Mouse (Mus musculus): ENCODE results near the gene Nfic.
"Not testable (repeated sequence)": the region's sequence is repeated elsewhere in the genome, so short reads cannot be mapped to it uniquely, and the experiment has no call there.

The Nfic gene

DNA sequence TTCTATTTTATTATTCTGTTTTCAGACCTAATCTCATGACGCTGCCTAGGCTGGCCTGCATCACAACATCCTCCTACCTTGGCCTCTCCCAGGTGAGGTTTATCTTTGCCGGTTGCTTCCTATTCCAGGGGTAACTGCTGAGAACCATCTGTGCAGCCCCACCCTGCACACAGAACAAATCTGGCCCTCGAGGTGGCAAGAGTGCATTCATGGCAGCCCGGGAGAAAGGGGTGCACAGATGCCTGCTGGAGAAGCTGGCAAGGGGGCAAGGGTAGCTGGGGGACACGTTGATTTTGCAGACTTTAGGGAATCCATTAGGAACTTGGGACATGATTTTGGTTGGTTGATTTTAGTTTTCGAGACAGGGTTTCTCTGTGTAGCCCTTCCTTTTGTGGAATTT lies 2.8 kb upstream of the Nfic start:
- DNase-seq, result no peak

DNA sequence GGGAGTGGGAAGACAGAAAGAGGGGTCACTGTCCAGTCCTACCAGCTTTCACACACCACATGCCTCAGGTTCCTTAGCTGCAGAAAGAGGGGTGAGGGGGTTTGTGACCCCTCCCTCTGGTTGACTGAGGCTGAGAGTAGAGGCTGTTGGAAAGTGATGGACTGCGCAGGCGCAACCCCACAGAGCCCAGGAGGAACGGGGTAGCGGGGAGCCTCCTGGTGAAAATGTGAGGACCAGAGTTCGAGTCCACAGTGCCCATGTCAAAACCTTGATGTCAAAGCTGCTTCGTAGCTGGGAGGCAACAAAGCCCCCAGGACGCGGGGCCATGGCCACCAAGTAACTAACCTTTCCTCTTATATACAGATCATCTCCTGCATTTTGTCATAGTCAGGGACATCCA lies 2.2 kb upstream of the Nfic start:
- no peak for DNase-seq

DNA sequence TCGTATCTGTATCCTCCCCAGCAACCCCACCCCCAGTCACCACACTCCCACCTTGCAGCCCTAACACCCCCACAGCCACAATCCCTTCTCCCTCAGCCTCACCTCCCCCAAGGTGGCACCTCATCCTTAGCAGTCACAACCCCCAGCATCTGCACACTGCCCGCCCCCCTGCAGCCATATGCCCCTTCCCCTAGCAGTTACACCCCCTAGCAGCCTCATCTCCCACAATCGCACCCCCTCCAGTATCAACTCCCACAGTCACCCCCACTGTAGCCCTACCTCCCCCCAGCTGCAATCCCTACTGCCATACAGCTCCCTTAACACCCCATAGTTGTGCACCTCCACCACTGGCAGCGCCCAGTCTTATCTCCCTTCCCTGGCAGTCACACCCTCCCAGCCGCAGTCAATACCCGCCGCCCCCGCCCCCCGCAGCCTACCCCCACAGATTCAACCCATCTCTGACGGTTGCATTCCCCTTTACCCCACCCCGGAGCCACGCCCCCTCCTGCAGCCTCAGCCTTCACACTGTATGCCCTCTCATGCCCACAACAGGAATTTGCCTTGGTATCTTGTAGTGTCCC lies 1.6 kb upstream of the Nfic start:
- no peak for DNase-seq

DNA sequence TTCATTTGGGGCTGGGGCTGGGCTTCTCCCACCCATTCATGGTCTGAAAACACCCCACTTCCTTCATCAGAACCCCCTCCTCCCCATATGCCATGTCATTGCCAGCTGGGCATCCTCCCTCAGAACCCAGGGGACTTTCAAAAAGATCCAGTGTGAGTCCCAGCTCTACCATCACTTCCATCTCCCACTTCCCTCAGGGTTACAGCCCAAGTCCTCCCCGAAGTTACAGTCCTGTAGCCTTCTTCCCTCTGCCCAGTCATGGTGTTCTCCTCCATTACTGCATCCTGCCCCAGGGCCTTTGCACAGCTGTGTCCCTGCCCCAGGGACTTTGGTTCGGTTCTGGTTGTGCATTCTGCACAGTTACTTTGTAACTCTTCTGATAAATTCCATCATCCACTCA lies 1.3 kb downstream of the Nfic start:
- DNase-seq, result no peak

DNA sequence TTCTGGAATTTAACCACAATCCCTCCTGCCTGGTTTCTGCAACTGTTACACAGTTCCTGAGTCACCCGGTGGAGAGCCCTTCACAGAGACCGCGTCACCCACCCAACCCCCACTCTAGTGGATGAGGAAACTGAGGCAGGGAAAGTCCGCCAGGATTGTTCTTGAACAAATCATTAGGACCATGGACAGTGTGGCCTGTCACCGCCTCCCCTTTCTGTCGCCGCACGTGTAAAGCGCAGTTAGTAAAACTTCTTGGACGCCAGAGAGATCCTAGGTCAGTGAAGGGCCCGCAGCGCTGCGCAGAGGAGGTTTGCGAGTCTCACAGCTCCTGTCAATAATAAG lies 2.5 kb downstream of the Nfic start:
- no peak for DNase-seq

DNA sequence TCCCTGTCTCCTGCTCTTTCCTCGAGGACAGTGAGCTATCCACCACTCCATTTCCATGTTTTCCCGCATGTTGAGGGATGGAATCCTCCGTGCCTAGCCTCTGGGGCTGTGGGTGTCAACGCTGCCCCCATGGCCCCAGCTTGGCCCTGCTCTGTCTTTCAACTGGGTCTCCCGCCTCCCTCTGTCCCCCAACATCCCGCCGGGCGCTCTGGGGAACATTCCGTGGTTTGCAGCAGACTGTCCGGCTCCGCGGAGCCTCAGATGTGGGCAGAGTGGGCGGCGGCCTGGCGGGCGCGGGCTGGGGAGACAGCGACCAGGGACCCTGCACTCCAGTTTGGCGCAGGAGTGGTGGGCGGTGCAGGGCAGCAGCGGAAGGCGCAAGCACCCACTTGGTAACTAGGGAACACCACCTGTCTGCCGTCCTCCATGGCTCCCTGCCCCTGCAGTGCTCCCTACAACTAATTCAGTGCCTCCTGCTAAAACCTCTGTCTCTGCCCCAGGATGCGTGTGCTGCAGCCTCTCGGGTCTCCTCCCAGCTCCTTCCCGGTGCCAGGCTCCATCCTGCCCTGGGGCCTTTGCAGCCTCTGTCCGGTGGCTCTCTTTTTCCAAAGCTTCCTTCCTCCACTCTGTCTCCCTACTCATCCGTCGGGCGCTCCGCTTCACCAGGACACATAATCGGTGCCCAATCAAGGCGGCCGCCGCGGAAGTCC lies 3.0 kb downstream of the Nfic start:
- DNase-seq, result no peak

DNA sequence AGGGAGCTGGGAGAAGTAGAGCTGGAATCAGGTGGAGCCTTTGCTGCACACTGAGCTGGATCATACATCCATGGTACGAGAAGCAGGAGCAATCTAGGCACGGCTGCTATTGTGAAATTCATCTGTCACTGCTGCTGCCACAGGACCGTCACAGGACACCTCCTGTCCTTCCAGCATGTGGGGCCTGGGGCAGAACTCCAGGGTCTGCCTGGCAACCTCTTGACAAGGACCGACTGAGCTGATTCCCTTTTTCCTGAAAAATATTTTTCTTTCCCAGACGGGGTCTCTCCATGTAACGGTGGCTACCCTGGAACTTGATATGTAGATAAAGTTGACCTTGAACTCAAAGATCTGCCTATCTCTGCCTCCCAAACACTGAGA lies 4.1 kb downstream of the Nfic start:
- DNase-seq, result no peak

DNA sequence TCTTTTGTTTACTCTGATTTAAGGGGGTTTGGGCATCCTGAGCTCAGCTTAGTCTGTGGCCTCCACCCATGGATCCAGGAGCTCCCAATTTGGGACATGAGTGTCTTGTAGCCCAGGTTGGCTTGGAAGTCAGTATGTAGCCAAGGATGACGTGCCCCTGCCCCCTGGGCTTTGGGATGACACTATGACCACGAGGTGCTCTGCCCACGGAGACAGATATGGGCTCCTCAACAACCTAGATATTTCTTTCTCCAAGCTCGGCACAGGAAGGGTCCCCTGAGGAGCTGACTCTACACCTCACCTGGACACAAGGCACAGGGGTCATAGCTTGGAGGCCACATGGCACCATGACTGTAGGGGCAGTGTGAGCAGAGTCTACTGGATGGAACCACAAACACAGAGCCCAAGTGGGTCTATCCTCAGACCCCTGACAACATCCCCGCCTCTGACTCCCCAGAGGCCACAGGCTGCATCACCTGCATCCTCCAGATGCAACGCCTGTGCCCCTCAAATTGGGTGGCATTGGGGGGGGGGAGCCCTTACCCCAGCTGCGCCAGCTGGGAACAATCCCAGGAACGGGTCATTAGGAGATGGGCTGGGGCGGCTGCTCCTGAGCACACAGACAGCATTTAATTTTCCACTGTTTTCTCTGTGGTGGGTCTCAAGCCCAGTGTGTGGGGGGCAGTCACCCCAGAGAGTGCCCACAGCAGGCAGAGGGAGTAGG lies 4.6 kb downstream of the Nfic start:
- DNase-seq, result no peak

DNA sequence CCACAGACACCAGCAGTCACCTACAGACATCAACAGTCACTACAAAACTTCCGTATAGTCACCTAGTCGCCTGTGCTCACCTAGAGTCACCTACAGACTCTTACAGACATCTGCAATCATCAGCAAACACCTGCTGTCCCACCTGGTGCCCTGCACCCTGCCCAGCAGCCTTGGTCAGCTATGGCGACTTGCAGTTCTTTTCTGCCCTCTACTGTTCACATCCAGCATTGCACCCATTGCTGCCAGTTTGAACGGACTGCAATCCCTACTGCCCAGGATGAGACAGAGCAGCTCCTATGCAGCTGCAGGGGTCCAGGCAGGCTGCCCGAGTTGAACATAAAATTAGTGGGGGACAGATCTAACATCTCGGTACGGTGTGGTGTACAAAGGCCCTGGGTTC lies 5.3 kb downstream of the Nfic start:
- DNase-seq, result peak; percentile 73

DNA sequence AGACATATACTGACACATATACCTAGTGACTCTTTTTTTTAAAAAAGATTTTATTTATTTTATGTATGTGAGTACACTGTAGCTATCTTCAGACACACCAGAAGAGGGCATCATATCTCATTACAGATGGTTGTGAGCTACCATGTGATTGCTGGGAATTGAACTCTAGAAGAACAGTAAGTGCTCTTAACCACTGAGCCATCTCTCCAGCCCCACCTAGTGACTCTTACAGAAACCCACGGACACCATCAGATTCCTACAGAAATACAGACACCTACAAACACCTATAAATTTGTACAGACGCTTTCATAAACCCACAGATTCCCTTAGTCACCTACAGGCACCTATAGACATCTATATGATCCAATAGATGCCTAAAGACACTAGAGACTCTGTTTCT lies 9.9 kb downstream of the Nfic start:
- DNase-seq, result not testable (repeated sequence)

DNA sequence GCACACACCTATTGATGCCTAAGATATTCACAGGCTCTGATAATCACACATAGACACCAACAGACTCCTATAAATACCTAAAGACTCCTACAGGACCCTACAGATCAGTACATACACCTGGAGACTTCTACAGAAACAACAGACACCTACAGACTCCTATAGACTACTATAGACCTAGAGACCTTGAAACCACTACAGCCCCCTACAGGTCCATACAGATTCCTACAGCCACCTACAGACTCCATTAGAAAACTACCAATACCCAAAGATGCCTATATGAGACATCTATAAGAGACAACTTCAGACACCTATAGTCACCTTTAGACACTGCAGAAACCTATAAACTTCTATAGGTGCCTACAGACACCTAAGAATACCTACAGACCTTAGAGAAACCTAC lies 14.4 kb downstream of the Nfic start:
- no peak for DNase-seq

DNA sequence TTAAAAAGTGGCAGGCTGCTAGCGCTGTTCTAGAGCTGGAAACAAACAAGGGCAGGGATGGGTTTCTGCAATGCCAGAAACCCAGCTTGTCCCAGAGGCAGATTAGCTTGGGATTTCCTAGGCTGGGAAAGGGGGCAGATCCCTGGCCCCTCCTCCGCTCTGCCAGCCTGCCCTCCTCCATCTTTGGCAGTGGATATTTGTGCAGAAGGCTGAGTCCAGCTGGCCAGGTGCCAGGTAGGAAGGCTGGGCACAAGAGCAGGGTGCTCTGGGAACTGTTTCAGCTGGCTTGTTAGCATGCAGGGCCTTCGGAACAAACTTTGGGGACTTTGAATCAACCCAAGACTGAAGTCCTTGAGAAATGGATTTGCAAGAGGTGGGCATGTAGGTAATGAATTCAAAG lies 20.0 kb downstream of the Nfic start:
- DNase-seq, result peak; percentile 94

DNA sequence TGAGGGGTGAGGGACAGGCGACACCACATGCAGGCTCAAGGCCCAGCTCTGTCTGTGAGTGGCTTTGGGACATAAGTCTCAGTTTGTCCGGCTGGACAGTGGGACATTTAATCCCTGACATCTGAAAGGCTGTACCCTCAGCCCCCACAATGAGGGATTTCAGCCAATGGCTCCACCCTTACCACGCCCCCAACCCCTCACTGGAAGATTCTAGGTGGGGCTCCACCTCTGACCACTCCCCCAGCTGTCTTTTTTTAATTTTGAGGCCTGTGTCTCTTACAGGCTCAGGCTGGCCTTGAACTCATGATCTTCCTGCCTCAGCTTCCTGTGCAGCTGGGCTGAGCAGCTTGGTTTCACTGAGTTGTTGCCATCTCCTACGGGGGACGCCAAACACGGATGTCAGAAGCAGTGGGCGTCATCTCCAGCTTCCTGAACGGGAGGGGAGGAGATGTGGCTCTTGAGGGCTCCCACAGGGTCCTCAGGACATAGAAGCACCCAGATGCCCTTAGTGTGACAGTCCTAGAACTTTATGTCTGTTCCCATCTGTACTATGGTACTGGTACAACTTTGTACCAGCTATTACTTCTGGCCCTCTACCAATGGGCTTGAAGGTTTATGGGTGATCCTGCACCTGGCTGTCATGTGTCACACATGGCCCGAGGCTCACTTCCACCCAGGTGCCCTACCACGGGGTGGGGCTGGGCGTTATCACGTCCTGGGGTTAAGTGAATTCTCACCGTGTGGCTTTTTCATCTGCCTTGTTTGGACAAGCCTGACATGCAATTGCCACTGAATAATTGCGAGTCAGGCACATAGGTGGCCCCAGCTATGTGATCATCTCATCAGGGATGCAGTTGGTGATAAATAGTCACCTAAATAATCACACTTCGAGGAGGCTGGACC lies 20.8 kb downstream of the Nfic start:
- peak; percentile 46 for DNase-seq

DNA sequence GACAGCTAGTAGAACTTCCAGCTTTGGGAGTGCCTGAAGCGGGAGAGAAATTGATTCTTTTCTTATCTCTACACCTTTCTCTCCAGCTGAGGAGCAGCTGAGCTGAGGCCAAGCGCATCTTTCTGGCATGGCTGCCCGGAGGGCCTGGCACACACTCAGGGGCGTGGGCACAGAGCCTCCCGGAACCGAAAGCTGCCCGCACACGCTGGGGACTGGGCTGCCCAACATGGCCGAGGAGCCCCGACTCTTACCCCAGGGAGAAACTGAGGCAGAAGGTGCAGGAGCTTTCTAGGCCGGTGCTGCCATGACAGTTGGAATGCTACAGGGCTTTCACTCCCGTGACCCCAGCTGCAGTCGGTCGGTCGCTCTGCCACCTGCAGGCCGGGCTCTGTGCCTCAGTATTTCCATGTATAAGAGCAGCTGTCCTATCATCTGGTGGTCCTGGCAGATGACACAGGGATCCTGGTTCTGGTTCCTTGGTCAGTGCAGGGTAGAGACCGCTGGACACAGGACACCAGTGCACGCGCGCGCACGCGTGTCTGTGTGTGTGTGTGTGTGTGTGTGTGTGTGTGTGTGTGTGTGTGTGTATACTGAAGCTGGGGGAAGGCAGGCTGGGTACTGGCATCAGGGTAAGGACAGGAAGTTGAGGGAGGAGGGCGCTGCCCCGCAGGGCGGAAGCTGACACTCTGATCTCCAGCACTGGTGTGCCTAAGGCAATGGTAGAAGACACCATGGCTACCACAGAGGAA lies 21.7 kb downstream of the Nfic start:
- peak; percentile 57 for DNase-seq

DNA sequence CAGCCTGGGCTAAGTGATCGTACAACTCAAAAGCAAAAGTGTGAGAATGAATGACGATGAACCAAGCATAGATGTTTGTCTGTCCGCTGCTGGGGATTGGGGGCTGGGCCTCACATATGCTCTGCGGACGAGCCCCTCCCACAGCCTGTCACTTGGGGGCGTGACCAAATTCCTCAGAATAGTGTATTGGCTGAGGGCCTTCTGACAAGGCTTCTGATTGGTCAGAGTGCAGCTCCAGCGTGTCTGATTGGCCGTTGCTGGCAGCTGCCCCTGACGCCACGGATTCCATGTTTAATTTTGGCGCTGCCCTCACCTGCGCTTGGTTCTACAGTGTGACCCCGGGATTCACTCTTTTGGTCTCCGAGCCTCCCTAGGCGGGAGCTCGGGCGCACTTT lies 22.6 kb downstream of the Nfic start:
- peak; percentile 98 for DNase-seq

DNA sequence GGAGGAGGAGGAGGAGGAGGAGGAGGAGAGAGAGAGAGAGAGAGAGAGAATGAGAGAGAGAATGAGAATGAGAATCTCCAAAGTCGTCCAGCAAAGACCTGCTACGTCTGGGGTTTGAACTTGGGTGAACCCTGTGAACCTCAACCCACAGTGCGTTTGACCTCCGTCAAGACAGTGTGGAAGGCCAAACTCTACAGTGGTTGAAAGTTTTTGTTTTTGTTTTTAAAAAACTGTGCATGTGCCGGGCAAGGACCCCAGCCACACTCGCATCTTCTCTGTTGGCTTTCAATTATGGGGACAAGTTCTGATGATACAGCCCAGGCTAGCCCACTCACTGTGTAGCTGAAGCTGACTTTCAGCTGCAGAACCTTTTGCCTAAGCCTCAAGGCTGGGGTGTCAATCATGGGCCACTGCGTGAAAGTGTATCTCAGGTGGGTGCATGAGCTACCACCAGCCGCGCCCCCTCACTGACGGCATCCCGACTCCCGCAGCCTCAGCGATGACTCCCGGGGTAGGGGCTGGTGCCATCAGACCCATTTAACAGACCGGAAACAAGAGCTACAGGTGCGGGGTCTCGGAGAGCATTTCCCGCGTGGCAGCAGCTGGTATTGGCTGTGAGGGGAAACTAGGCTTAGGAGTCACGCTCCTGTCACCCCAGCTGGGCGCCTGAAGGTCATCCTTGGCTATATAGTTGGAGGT lies 23.1 kb downstream of the Nfic start:
- peak; percentile 52 for DNase-seq

DNA sequence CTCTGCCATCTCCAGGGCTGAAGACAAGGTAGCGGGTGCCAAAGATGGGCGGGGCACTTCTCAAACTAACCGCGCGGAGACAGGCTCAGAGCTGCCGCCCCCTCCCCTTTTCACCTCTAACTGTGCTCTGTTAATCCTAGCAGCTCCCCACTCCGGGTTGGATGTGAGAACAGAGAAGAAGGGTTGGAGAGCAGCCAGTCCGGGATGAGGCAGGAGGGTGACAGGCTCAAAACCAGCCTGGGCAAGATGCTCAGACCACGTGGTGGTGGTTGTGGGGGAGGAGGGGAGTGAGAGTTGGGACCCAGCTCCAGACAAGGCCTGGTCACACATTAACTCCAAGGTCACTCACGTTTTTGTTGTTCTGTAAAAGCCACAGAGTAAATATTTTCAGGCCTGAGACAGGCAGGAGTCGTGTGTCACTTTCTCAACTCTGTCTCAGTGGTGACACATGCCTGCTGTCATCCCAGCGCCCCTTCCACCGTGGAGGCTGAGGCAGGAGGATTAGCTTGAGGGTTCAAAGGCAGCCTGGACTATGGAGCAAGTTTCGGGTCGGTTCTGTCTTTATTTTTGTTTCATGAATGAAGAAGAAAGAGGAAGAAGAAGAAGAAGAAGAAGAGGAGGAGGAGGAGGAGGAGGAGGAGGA lies 23.8 kb downstream of the Nfic start:
- peak; percentile 93 for DNase-seq

DNA sequence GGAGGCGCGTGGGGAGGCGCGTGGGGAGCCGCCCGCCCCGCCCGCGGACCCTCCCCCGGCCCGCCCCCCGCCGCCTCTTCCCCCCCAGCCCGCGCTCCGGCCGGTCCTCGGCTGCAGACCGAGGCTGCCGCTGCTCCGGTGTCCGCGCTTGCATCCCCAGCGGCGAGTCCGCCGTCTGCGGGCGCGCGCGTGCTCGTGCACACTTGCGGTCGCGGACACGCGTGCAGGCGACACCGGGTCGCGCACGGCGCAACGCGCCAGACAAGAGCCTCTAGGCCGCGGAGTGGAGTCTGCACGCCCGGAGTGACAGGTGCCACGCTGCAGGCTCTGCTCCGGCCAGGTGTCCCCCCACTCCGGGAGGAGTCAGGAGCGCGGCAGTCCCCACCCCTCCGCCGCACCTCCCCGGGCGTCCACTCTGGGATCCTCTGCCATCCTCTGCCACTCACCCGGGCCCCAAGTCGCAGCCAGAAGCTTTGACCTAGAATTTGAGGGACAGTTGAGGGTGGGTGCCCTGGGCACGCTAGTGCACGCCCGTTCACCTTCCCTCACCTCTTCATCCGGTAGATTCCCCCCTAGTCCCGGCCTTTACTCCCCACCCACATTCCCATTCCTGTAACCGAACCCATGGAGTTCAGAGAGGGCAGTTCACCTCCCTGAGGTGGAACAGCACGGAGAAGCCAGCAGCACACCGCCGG lies 24.5 kb downstream of the Nfic start:
- peak; percentile 80 for DNase-seq

DNA sequence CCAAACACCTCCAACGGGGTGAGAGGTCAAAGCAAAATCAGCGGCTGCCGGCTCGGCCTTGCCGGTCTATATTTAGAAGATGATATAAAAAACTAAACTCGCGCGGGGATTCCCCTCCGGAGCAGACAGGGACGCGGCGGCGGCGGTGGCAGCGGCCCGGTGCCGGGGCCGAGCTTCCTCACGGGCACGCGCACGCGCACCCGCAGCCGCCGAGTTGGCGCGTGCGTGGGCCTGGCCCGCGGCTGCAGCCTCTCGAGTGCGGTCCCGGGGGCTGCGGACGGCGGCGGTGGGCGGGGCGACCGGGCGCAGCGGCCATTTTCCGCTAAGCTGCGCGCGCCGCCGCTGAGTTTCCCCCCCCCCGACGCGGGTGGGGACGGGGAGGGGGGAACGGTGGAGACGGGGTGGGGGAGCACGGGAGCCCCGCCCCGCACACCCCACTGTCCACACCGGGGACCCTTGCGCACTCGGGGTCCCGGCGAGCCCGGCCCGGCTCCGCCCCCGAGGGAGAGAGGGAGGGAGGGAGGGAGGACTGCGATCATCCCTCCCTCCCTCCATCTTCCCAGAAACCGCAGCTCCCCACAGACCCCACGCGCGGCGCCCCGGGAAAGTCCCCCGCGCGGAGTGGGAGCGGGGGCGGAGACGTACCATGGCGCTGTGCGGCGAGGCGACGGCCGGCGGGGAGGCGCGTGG lies 25.1 kb downstream of the Nfic start:
- DNase-seq, result peak; percentile 83

DNA sequence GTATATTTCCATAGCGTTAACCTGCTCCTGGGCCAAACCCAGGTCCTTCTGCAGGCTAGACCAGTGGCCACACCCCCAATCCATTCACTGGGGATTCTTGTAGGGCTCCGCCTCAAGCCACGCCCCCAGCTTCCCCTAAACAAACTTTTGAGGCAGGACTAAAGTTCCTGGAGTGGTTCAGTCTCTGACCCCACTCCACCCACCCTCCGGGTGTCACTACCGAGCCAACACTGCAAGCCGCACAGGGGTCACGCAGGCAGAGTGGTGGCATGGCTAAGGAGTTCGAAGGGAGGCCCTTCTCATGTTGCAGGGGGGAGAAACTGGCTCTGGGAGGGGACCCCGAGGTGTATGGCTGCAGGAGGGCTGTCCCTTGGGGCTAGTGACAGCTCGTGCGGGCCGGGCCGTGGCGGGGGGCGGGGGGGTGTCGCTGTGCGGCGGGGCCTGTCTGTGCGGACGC lies 25.8 kb downstream of the Nfic start:
- DNase-seq, result peak; percentile 95

All from kidney, adult 11 months (tissue).